Mouse (Mus musculus): ENCODE results near the gene Maco1.

GRCm38 (mm10) chr4:134862996-134863395 lies 9.9 kb upstream of the Maco1 start:
- TF ChIP-seq CTCF (IDR thresholded peaks at IDR 0.05; ENCODE audit: extremely low read depth, insufficient read depth, low read length) (no peak), POLR2A (IDR thresholded peaks at IDR 0.05; ENCODE audit: extremely low read depth, insufficient read depth, low read length) (no peak)
